Mouse (Mus musculus) C2C12 (cell line): Measurements from ENCODE around the gene Tm7sf2. TPM values are rescaled to one million over a fixed set of nuclear protein-coding genes. Genes with fewer than 3 reads are reported as not detected.

Experiments
- H3K27me3 ChIP-seq: one replicate; pipeline ENCODE4 v1.6.1; 2011; ENCODE audit not compliant: control insufficient read depth, insufficient read depth, insufficient read length
- H3K36me3 ChIP-seq: one replicate; pipeline ENCODE4 v1.6.1; 2011; ENCODE audit not compliant: control insufficient read depth, insufficient read depth
- H3K4me3 ChIP-seq: one replicate; pipeline ENCODE4 v1.5.1; 2011; ENCODE audit warnings: mild to moderate bottlenecking, control low read depth; ENCODE audit not compliant: poor library complexity, insufficient read depth, severe bottlenecking
- H3K79me2 ChIP-seq: one replicate; pipeline ENCODE4 v1.6.1; 2011; ENCODE audit not compliant: control insufficient read depth, insufficient read depth
- H3K79me3 ChIP-seq: one replicate; pipeline ENCODE4 v1.6.1; 2011; ENCODE audit warnings: low read depth, control low read depth
- H3ac ChIP-seq: one replicate; pipeline ENCODE3; 2011; ENCODE audit warnings: low read depth; ENCODE audit not compliant: control insufficient read depth, insufficient read length
- CEBPB ChIP-seq: IDR thresholded peaks from one replicate; pipeline ENCODE4 v1.6.1; 2011; ENCODE audit warnings: low read depth, mild to moderate bottlenecking, control low read depth, moderate library complexity
- CTCF ChIP-seq: IDR thresholded peaks from one replicate; pipeline ENCODE4 v1.5.1; 2011; ENCODE audit not compliant: control insufficient read depth, insufficient read depth, insufficient read length
- FOSL1 ChIP-seq: IDR thresholded peaks from one replicate; pipeline ENCODE4 v1.8.0; 2011; ENCODE audit warnings: mild to moderate bottlenecking, low read length; ENCODE audit not compliant: poor library complexity, insufficient read depth, severe bottlenecking
- MAX ChIP-seq: IDR thresholded peaks from one replicate; pipeline ENCODE4 v1.6.1; 2011; ENCODE audit warnings: mild to moderate bottlenecking, control low read depth
- MYOD1 ChIP-seq: IDR thresholded peaks from one replicate; pipeline ENCODE4 v1.6.1; 2011; ENCODE audit warnings: low read depth; ENCODE audit not compliant: control insufficient read depth, insufficient read length
- MYOG ChIP-seq: IDR thresholded peaks from one replicate; pipeline ENCODE4 v1.6.1; 2011; ENCODE audit not compliant: control insufficient read depth, insufficient read length; ENCODE audit errors: extremely low read depth
- USF1 ChIP-seq: IDR thresholded peaks from one replicate; pipeline ENCODE4 v1.6.1; 2011; ENCODE audit warnings: low read depth, mild to moderate bottlenecking, control low read depth, moderate library complexity
- polyA plus RNA-seq: library from polyadenylated mRNA; unstranded; fragments of >200 nt; fragmentation: generic; extraction: Trizol; gene quantifications from one replicate; pipeline ENCODE4 v1.2.1, GENCODE M21; 2012; ENCODE audit warnings: missing spikeins

Tm7sf2 gene
- polyA plus RNA-seq, 1 experiment: 14.7 TPM

DNA sequence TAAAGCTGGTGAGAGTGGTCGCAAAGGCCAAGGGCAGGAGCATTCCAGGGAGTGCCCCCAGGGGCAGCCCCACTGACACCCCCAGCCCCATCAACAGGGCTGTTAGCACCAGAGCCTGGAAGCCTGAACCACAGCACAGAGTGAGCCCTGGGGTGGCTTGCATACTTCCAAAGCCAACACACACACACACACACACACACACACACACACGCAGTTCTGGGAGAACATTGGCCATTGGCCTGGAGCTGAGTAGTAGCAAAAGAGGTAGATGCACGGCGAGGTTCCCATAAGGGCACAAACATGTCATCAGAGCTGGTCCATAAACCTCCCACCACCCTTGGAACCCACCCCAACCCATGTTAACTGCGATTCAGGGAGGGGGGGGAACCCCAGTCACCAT, 1.6 kb downstream of the Tm7sf2 start:
- peak overlapping the region; percentile 47 for H3ac ChIP-seq
- peak overlapping the region; percentile 30 for H3K4me3 ChIP-seq
- TF ChIP-seq CEBPB (no peak), MAX (no peak), MYOG (no peak), USF1 (no peak)

GRCm38 (mm10) chr19:6063081-6063480, 5.1 kb downstream of the Tm7sf2 start:
- Histone ChIP-seq H3K79me3 (peaks cover 26% of the 10 kb centered on the region), H3K27me3 (no peaks in the 10 kb centered on the region), H3K79me2 (peaks cover 36% of the 10 kb centered on the region), H3ac (no peak overlapping the region), H3K4me3 (no peak overlapping the region), H3K36me3 (peaks cover 10% of the 10 kb centered on the region)
- no peak for TF ChIP-seq MYOG
- no peak for TF ChIP-seq CEBPB
- no peak for TF ChIP-seq USF1
- TF ChIP-seq CTCF: no peak
- TF ChIP-seq MAX: no peak
- TF ChIP-seq MYOD1: no peak
- TF ChIP-seq FOSL1: no peak

More for the DNA sequence above, 1.6 kb downstream of the Tm7sf2 start:
- Histone ChIP-seq H3K27me3 (no peaks in the 10 kb centered on the region), H3K79me2 (peaks cover 18% of the 10 kb centered on the region), H3K36me3 (peaks cover 9% of the 10 kb centered on the region), H3K79me3 (peaks cover 13% of the 10 kb centered on the region)

DNA sequence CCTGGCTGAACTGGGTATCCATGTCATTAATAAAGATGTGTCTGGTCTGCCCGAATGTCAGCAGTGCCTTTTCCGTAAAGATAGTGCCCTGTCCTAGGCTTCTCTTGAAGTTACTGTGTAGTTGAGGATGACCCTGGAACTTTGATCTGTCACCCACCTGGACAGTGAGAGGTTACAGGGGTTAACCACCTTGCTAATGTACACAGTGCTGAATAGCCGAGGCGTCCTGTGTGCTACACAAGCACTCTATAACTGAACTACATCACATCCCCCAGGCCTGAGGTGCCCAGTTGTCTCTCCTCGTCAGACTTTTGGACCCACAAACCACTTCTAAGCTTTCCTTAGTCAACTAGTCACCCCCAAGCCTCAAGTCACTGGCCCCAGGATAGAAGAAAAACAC, 5.8 kb downstream of the Tm7sf2 start:
- Histone ChIP-seq H3K4me3 (peak overlapping the region; percentile 95), H3ac (peak overlapping the region; percentile 93), H3K36me3 (peaks cover 10% of the 10 kb centered on the region), H3K79me3 (peaks cover 30% of the 10 kb centered on the region), H3K27me3 (no peaks in the 10 kb centered on the region), H3K79me2 (peaks cover 43% of the 10 kb centered on the region)
- TF ChIP-seq MYOD1: no peak

DNA sequence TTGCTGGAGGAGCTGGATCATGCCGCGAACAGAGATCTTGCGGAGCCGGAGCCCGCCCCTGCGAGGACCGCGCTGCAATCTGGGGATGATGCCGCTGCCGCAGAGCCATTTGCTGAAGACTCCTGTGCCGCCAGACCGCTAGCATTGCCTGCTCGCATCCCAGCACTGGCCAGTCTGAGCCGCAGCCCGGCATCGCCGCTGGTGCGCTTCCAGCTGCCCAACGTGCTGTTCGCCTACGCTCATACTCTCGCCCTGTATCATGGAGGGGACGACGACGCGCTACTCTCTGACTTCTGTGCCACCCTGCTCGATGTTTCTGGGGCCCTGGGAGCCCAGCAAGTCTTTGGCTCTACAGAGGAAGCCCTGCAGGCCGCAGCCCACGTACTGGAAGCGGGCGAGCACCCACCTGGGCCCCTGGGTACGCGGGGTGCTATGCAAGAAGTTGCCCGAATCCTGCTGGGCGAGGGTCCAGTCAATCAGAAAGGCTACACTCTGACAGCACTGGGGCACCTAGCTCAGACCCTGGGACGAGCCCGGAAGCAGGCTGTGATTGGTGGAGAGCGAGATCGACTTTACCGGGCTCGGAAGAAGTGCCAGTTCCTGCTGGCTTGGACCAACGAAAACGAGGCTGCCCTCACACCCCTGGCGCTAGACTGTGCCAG, 6.4 kb downstream of the Tm7sf2 start:
- Histone ChIP-seq H3ac (peak overlapping the region; percentile 93), H3K79me3 (peaks cover 37% of the 10 kb centered on the region), H3K27me3 (no peaks in the 10 kb centered on the region), H3K79me2 (peaks cover 49% of the 10 kb centered on the region), H3K36me3 (peaks cover 10% of the 10 kb centered on the region), H3K4me3 (peak overlapping the region; percentile 95)
- no peak for TF ChIP-seq MYOD1
- TF ChIP-seq MAX: no peak
- no peak for TF ChIP-seq CTCF
- no peak for TF ChIP-seq MYOG
- no peak for TF ChIP-seq USF1
- no peak for TF ChIP-seq CEBPB
- TF ChIP-seq FOSL1: no peak

GRCm38 (mm10) chr19:6061021-6061533, 7.1 kb downstream of the Tm7sf2 start, which contains the start of gene Znhit2:
Gene Znhit2 (plus strand): TSS chr19:6061192.
- H3K27me3 ChIP-seq: no peaks in the 10 kb centered on the region
- peaks cover 10% of the 10 kb centered on the region for H3K36me3 ChIP-seq
- H3ac ChIP-seq: peak within 1 kb of the TSS; percentile 93
- peaks cover 43% of the 10 kb centered on the region for H3K79me3 ChIP-seq
- H3K79me2 ChIP-seq: peaks cover 56% of the 10 kb centered on the region
- no peak for TF ChIP-seq CEBPB
- no peak for TF ChIP-seq MYOD1
- TF ChIP-seq FOSL1: no peak
- no peak for TF ChIP-seq MAX
- TF ChIP-seq USF1: no peak
- H3K4me3 ChIP-seq: peak within 1 kb of the TSS; percentile 95

DNA sequence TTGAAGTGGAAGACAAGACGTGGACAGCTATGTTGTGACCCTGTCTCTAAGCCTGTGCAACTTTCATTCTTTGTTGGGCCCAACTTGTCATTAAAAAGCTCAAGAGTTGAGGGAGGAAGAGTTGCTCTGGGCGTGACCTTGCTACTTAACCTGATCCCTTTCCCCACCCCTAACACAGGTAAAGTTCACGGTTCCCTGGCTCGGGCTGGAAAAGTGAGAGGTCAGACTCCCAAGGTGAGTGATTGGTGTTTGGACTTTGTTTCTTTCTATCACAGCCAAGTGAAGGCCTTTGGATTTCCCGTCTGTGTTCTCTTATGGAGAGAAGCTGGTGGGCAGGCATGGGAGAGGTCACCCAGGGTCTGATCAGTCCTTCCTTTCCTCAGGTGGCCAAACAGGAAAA, 9.2 kb downstream of the Tm7sf2 start:
- peaks cover 50% of the 10 kb centered on the region for H3K79me3 ChIP-seq
- H3K36me3 ChIP-seq: peaks cover 23% of the 10 kb centered on the region
- H3K4me3 ChIP-seq: peak overlapping the region; percentile 98
- peaks cover 76% of the 10 kb centered on the region for H3K79me2 ChIP-seq
- H3ac ChIP-seq: peak overlapping the region; percentile 62
- TF ChIP-seq CEBPB: no peak
- TF ChIP-seq USF1: no peak
- no peak for TF ChIP-seq MYOG
- no peaks in the 10 kb centered on the region for H3K27me3 ChIP-seq
